Mouse (Mus musculus) heart, adult 9 months (tissue): ENCODE measurements around the gene P4ha3.
"Not testable (repeated sequence)": the region's sequence is repeated elsewhere in the genome, so short reads cannot be mapped to it uniquely, and the experiment has no call there.

Experiments
- DNase-seq, 2 experiments: peaks; one replicate each; pipeline ENCODE4 v3.0.0; 2022; ENCODE audit warnings: low spot score in 2 of 2

Gene P4ha3

DNA sequence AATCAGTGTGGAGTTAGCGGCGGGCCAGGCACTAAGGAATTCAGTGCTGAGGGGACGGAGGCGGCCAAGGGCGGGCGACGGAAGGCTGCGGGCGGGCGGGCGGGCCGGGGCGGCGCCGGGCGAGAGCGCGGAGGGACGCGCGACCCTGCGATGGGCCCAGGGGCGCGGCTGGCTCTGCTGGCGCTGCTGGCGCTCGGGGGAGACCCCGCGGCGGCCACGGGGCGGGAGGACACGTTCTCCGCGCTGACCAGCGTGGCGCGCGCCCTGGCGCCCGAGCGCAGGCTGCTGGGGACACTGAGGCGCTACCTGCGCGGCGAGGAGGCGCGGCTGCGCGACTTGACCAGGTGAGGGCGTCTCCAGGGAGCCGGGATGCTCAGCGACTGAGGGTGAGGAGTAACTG lies at the start of gene P4ha3:
TSS of gene P4ha3 (plus strand) at position 138 of the 400 bp plus-strand sequence.
- no peak for DNase-seq

DNA sequence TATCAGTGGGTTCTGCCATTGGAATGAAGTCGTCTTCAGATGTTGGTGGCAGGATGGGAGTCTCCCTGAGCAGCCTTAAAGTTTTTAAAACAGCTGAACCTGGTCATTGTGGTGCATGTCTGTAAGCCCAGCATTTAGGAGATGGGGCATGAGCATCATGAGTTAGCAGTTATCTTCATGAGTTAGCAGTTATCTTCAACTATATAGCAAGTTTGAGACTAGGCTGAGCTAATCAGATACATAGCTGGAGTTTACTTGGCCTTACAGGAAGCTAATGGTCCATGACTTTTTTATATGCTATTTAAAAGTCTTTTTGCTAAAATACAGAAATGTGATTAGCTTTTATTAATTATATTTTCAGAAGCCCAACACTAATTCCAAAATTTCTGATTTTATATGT lies 47.0 kb upstream of the P4ha3 start:
- no peak for DNase-seq

DNA sequence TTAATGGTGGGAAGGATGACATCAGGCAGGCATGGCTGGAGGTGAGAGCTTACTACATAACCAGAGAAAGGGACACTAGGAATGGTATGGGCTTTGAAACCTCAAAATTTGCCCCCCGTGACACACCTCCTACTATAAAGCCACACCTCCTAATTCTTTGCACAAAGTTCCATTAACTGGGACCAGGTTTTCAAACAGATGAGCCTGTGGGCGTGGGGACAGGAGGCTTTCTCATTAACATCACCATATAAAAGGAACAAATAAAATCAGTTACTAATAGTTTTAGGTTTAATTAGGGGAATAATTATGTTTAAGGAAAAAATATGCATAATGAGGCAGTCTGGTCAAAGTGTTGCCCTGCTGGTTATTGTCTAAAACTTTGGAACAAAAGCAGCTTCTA lies 44.7 kb upstream of the P4ha3 start:
- DNase-seq = no peak

DNA sequence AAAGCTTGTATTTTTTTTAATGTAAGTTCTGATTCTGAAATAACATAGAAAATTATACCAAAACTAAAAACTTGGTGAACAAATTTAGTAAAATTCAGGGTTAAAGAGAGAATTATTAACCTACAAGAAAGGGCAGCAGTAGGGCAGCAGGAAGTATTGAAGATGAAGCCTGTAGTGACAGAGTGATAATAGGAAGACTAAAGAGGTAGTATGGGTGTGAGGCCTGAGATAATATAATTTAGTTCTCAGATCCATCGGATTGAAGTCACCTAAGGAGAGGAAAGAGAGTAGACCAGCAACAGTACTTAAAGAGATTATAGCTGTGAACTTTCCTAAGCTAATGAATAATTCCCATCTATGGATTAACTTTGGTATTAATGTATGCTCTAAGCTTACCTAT lies 42.3 kb upstream of the P4ha3 start:
- no peak for DNase-seq

DNA sequence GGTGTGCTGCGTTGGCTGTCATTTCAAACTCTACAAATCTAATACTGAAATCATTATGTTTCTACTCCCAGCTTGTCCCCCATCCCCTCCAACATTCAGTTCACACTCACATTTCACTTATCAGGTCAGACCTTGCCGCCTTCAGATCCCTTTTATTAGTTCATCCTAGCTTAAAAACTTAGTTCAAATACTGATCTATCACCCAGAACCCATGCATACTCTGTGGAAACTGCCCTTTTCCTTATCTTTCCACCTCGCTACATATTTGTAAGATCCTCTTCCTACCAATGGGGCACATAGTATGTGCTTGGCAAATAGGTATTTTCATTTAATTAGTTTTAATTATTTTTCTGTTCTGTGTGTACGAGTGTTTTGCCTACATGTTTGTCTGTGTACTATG lies 41.1 kb upstream of the P4ha3 start:
- no peak for DNase-seq

DNA sequence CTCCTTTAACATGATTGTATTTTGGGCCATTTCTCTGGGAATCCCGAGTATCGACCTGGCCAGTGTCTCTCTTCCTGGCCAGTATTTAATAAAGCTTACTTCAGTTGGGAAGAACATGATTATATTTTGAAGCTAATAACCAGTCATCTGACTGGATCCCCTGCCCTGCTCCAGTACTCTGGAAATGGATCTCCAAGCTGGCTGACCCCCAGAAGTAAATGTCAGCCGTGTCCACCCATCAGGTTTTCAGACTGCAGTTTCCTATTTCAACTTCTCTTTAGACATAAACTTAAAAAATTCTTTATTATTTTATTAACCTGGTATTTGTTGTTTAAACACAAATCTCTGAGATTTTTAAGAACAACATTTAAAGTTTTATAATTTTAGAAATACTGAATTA lies 40.1 kb upstream of the P4ha3 start:
- no peak for DNase-seq

DNA sequence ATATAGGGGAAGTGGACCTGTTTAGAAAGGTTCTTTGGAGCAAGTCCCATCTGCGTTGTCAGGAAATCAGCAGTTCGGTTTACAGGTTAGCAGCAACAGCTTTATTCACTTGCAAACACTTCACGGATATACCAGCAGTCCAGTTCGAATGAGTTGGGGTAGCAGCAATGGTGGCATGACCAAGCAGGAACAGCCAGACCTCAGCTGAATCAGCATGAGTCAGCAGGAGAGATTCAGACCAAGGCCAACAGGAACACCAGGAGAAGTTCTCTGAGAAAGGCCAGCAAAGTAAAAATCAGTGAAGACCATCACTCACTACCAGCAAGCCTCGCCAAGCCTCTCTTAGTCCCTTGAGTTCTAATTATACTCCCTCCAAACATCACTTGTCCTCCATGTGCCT lies 34.7 kb upstream of the P4ha3 start:
- no peak for DNase-seq

DNA sequence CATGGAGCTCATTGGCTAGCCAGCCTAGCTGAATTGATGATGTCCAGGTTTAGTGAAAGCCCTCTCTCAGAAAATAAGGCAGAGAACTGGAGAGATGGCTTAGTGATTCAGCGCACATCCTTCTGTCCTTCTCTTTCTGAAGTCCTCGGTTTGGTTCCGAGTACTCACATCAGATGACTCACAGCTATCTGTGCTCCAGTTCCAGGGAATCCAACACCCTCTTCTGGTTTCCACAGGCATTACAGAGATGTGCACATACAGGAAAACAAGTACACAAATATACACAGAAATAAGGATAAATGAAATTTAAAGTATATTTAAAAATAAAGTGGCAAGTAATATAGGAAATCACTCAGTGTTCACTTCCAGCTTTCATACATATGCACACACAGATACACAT lies 23.0 kb upstream of the P4ha3 start:
- no peak for DNase-seq

DNA sequence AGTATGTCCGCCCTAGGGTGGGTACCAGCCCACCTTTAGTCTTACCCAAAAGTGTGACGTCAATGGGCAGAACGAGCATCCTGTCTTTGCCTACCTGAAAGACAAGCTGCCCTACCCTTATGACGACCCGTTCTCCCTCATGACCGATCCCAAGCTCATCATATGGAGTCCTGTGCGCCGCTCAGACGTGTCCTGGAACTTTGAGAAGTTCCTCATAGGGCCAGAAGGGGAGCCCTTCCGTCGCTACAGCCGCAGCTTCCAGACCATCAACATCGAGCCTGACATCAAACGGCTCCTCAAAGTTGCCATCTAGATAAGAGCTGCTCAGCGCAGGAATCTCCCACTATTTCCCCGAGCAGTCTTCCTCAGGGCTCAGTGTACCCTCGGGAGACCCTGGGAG lies 20.4 kb upstream of the P4ha3 start:
- not testable (repeated sequence) for DNase-seq

DNA sequence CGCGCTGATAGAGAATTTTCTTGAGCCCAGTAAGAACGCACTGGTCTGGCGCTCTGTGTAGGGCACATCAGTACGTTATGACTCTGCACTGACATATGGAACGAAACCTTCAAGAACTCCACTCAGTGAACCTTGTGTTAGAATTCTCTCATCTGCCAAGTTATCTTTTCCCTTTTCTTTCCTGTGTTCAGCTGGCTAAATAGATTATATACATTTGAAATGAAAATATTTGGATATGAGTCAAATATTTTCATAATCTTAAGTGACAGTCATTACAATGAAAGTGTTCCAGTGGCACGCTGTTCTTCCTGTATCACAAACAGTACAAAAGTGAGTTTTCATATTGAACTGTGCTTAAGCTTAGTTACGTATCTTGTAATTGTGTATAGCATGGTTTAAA lies 13.0 kb upstream of the P4ha3 start:
- DNase-seq = no peak

DNA sequence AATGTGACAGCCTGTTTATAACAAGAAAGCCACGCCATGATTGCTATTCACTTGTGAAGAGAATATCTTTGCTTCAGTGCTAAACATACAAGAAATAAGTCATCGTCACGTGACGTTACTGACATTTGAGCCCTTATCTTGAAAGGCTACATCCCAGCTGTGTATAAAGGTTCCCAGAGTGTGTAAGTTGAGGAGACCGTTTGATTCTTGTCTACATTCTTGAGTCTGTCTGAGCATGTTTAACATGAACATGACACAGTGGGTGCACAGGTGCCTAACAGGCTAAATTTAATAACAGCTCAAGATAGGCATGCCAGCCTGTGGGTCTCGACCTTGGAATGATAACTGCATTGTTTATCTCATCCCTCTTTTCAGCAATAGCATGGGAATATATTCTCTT lies 10.8 kb upstream of the P4ha3 start:
- no peak for DNase-seq

DNA sequence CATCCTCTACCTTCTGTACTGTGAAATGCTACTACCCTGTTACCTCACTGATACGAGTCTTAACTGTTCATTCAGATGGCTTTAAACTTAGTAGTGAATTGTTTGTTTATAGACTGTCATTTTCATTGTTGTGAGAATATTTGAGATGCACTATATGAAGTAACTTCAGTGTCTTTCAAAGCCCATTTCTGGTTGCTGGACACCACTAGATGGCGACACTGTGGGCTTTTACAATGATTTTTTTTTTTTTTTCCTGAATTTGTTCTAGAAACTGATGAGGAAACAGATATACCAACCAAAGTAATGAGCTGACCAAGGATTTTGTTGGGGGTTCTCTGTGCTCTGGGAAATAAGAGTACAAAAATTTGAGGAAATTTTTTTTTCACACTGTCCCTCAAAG lies 8.9 kb upstream of the P4ha3 start:
- DNase-seq = no peak

DNA sequence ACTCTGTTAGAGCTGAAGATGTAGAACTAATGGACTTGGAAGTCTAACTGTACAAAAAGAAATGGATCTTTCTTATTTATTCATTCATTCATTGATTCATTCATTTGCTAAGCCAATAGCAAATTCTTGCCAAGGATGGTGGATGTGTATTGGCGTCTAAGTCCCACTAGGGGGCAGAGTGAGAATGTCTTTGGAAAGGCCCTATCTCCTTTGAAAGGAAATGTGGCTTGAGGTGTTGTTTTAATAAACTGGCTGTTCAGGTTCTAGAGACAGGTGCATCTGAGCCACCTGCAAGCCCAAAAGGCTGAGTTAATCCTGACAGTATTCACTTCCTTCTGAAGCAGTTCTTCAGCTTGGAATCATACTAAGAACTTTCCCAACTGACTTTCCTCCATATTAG lies 5.5 kb upstream of the P4ha3 start:
- DNase-seq = peak in 1 of 2 experiments; percentile 23

DNA sequence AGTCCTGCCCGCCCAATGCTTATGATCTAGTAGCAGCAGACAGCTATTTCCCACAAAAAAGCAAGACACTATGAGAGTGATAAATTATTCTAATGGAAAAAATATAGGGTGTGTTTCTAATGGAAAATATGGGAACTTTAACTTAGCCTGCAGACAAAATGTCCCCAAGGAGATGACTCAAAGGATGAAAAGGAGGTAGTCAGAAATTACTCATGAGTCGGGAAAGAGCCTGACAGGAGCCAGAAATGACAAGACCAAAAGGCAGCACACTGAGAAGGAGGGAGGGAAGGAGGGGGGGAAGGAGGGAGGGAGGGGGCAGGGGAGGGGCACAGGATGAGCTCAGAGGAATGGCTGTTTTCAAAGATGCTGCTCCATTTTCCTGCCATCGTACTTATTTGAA lies 3.7 kb upstream of the P4ha3 start:
- no peak for DNase-seq

DNA sequence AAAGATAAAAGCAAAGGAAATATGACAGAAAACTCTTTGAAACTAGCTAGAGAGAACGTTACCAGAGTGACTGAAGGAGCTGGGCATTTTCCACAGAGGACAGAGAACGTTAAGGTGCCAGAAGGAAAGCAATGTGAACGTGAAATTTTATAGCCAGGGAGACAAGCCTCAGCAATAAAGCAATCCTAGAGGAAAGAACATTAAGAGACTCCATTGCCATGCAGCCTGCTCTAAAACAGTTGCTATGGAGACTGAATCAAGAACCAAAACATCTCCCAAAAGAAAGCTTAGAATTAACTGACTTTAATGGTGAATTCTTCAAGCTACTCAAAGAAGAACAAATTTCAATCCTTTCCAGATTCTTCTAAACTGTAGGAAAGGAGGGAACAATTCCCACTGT lies 2.0 kb upstream of the P4ha3 start:
- no peak for DNase-seq

DNA sequence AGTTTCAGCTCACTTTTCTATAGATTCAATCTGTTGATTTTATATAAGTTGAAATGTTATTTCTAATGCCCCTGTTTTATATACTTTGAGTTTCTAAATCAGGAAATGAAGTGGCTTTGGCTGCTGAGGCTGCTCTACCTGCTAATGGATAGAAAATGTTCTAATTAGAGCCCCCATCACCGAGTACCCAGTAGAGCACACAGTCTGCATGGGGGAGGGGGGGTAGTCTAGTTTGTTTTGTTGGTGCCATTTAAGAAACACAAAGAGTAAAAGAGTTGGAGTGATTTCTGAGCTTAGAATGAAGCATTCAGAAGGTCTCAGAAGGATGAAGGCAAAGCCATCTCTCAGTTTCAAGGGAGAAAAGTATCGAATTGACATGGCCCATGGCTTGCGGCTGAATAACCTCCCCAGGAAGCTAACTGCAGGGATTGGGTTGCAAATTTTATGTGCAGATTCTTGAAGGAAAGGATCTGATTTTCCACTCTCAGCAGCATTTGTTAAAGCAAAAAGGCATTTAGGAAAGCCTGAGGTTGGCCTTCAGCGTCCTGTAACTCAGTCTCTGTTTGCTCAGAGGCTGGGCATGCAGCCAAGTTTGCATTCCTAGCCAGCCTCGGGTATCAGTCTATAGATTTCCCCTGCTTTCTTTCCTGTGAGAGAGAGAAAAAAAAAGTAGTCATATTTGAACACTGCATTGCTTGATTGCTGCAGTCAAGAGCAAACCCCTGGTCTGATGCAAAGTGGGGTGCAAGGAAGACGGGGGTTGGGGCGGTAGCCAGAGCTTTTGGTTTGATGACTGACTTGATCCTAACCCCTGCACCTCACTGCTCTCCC lies 2.6 kb downstream of the P4ha3 start:
- peak in 1 of 2 experiments; percentile 12 for DNase-seq

DNA sequence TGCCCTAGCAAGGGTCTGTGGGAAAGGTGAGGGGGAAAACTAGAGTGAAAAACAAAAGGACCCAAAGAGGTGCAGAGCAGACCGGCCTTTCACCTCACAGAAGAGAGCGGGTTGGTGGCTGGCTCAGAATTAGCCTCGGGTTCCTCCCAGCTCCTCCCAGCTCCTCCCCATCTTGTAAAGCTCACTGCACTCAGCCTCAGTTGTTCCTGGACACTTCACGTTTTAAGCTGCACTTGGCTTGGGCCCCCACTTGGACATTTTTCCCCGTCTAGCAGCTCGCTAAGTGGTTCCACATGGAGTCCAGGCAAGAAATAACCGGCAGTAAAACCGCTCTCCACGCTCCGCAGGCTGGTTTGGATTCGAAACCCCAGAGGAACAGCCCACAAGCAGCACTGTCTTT lies 3.3 kb downstream of the P4ha3 start:
- peak in 1 of 2 experiments; percentile 4 for DNase-seq

DNA sequence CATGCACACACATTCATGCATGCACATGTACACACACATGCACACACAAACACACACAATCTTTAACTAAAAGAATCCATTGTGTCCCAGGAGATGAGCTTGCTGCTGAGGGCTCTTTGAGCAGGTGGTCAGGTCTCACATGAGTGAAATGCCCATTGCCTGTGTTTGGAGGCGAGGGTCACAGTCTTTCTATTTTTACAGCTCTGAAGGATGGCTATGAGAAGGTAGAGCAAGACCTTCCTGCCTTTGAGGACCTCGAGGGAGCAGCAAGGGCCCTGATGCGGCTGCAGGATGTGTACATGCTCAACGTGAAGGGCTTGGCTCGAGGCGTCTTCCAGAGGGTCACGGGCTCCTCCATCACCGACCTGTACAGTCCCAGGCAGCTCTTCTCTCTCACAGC lies 8.2 kb downstream of the P4ha3 start:
- DNase-seq = no peak

DNA sequence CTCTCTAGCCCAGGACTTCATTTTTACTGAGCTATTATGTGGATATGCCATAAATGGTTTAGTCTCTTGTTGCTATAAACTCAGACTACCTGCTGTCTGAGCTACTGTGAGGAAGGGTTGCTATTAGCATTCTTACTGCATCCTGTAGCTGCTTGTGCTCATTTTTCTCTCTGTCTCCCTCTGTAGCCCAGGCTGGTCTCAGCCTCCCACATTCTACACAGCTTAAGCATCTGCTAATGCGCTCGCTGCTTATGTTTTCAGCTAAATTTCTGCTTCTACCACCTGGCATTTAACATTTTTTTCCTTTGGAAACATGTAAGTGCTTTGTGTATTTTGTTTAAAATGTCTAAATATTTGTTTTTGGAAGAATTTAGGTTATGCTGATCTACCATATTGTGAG lies 10.4 kb downstream of the P4ha3 start:
- DNase-seq = no peak

DNA sequence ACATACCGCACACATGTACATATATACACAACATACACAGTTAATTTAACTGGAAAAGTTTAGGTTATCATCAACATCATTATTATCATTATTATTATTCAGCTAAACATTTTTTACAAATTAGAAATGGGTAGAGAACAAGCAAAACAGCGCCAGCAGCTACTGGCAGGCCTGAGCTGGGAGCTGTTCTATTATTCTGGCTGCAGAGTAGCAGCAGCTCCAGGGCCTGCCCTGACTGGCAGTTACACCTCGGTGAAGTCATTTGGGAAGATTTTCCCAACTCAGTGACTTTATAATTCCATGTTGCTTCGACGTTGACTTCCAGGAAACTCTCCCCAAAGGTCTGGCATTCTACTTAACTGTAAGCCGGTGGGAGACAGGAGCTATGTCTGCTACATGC lies 11.4 kb downstream of the P4ha3 start:
- no peak for DNase-seq

DNA sequence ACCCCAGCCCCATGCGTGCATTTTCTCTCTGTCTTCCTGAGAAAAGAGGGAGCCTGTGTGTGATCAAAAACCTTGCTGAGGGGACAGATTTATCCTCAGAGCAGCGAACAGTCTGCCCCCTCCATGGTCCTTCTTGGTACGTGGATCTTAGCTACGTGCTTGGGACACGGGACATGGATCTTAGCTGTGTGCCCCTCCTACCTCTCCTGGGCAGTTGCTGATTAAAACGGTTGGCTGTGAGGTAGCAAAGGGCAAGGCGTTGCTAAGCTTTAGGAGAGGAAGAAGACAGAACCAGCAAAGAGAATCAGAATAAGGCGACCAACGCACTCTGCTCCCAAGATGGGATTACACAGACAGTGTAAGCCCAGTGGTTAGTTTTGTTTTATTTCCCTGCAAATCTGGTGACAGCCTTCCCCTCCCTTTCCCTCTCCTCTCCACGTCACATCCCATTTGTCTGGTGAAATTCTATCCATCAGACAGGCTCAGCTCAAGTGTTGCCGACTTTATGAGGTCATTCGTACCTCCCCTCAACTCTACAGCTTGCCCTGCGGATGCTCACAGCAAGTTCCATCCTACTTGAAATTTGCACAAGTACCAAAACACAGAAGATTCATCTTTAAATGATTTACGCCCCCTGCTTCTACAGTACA lies 13.7 kb downstream of the P4ha3 start:
- DNase-seq = no peak

DNA sequence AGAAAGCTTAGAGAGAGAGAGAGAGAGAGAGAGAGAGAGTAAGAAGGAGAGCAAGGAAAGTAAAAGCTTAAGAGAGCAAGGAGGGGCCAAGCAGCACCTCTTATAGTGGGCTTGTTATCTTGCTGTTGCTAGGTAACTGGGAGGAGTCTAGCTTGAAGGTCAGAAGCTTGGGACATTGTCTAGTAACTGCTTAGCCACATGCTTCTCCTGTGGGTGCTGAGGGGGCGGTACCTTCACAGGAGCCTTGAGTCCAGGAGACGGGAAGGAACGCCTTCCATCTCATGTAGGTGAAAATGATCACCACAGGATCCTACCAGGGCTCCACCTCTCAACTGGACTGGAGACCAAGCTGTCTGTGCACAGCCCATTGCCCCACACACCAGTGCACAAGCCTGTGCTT lies 16.1 kb downstream of the P4ha3 start:
- DNase-seq = no peak

DNA sequence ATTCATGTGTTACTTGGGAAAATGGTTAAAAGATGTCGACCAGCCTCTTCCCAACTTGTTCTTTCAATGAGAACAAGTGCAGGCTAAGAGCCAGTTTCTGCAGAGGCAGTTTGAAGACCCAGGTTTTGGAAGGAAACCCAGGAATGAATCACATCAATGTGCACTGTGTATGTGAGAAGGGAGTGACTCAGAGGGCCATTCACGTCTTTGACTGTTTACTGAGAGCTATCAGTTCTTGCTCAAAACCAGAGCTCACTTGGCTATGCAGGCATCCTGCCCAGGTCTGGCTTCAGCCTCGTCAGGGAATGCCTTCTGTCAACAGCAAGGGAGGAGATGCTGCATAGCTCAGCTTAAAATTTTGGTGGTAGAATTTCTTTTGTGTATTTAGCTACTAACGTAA lies 17.0 kb downstream of the P4ha3 start:
- peak; percentile 10 to 41 for DNase-seq

DNA sequence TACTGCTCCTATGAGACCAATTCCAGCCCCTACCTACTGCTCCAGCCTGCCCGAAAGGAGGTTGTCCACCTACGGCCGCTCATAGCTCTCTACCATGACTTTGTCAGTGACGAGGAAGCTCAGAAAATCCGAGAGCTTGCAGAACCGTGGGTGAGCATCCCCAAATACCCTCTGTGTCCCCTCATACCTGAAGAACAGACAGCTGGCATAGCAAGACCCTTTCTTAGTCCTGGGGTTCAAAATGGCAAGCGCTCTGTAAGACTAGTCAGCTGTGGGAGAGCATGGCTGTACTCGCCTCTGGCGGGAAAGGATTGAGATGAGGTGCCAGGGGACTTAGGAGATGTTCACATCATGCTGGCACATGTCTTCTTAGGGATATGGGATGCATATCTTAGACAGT lies 20.6 kb downstream of the P4ha3 start:
- no peak for DNase-seq
